Comparison of ENCODE assay signal across 18 mouse cellular contexts in the genomic region with DNA sequence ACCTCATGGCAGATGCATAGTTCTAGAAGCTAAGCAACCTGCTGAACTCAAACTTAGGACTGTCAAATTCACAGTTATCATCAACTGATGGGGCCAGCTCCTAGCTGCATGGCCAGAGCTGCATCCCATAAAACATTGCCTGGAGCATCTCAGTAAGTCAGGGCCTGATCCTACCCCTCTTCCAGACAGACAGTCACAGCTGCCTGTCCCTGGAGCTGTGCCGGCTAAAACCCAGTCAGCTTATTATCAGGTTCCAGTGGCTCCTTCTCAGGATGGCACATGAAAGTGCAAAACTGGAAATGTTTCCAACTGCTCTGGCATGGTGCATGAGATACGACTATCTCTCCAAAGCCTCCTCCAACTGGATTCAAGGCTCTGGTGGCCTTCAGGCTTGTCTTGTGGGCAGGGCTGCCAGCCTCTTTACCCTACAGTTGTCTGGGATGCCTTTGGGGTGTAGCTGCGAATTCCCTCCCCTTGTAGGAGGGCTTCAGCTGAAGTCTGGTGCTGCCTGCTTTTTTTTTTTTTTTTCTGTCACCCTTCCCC. TPM values are rescaled to one million over a fixed set of nuclear protein-coding genes. Genes with fewer than 3 reads are reported as not detected.
"Had no signal": no experiment of that assay in that cellular context is flagged by ENCODE, and none has a peak within 500 bp of the region (broad histone marks: within the 10 kb centered on the region; RNA-seq: fewer than 3 reads in every experiment).

No protein-coding gene starts in this region.

- H3K36me3 ChIP-seq: limb, embryonic 13.5 days; liver, embryonic 15.5 days; midbrain, embryonic 10.5 days; neural tube, embryonic 12.5 days had no signal

- H3K9me3 ChIP-seq: limb, embryonic 13.5 days; liver, embryonic 15.5 days; midbrain, embryonic 10.5 days; neural tube, embryonic 12.5 days had no signal

- ATAC-seq: intestine, postnatal 0 days had no signal

- H3K27ac ChIP-seq: limb, embryonic 13.5 days; liver, embryonic 15.5 days; midbrain, embryonic 10.5 days; neural tube, embryonic 12.5 days; stomach, postnatal 0 days had no signal

- H3K4me2 ChIP-seq: limb, embryonic 13.5 days; liver, embryonic 11.5 days; liver, embryonic 15.5 days; lung, embryonic 14.5 days; neural tube, embryonic 12.5 days had no signal

- H3K4me1 ChIP-seq: liver, embryonic 15.5 days; midbrain, embryonic 10.5 days; neural tube, embryonic 12.5 days had no signal

- DNase-seq: kidney, adult 8-10 months; kidney, postnatal 25 days; layer of hippocampus, adult 9-11 months; lung, embryonic 14.5 days; lung, postnatal 10 days; lung, postnatal 4 days; midbrain, embryonic 14.5 days; thymus, adult 2 months; thymus, postnatal 25 days had no signal

- H3K4me3 ChIP-seq: limb, embryonic 13.5 days; liver, embryonic 15.5 days; midbrain, embryonic 10.5 days; neural tube, embryonic 12.5 days had no signal

- H3K27me3 ChIP-seq: limb, embryonic 13.5 days; liver, embryonic 15.5 days; neural tube, embryonic 12.5 days had no signal

- H3K9ac ChIP-seq: limb, embryonic 13.5 days; liver, embryonic 15.5 days; lung, embryonic 14.5 days; neural tube, embryonic 12.5 days had no signal

RNA-seq across cellular contexts. Expression of a gene that starts 15.3 kb away (rescaled TPM):
- total RNA-seq: megakaryocyte, adult 5-6 weeks; neutrophil, adult 5-6 weeks had no signal
